Mouse (Mus musculus): Measurements from ENCODE around the gene Tmem40.

The Tmem40 gene

DNA sequence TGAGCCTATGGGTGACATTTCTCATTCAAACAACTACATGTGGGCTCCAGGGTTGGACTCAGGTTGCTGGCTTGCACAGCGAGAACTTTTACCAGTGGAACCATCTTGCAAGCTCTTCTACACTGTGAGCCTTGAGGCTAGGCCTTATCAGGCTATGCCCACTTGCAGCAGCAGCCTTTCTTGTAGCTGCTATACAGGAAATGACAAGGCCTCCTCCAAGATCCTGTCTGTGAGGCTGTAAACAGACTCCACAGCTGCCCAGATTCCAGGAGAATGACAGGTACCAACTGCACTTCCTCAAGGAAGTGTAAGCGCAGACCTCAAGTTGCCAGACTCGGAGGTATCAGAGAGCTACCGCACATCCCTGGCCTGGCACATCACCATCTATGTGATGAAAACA is 6.0 kb upstream of the Tmem40 start:
- peak; percentile 6 to 43 for DNase-seq

DNA sequence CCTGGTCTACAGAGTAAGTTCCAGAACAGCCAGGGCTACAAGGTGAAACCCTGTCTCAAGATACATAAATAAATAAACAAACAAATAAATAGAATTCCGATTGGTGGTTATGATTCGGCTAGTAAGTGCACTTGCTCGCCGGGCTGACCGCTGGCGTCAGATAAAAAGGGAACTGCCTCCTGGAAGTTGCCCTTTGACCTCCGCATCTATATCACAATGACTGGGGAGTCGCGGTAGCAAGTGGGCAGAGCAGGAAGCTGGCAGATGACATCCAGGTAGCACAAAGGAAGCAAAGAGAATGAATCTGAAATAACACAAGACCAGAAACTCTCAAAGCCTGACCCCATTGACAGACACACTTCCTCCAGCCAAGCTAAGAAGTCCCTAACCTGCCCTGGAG is 5.1 kb upstream of the Tmem40 start:
- DNase-seq: no peak

DNA sequence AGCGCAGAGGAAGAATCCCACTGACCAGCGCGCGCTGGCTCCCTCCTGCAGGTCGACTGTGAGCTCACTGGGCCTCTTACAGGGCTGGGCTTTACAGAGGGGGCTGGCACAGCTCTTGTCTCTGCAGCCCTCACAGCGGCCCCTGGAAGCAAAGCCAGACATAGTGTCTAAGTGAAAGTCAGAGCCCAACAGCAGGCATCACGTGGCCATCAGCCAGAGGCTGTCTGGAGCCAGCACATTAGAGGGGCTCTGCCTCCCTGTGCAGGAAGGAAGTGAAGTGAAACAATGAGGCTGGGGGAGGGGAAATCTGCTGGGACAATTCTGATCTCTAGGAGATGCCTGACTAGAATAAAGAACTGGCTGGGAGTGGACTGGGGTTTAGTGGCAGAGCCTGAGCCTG is 2.0 kb upstream of the Tmem40 start:
- peak; percentile 79 to 85 for DNase-seq

DNA sequence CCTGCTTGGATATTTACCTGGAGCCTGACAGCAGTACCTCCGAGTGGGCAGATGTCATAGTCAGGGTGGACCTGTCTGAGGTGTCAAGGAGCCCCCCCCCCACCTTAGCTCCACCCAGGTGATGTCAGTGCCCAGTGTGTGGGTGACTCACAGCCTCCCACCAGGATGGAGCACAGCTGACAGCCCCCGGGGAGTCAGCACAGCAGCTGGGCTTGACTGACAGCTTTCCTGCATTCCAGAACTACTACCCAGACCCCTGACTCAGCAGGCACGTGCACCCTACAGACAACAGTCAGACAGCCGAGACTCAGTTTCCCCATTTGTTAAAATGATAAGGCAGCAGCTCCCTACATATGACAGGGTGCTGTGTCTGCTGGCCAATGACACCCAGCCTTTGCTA is 1.2 kb downstream of the Tmem40 start:
- DNase-seq: no peak

DNA sequence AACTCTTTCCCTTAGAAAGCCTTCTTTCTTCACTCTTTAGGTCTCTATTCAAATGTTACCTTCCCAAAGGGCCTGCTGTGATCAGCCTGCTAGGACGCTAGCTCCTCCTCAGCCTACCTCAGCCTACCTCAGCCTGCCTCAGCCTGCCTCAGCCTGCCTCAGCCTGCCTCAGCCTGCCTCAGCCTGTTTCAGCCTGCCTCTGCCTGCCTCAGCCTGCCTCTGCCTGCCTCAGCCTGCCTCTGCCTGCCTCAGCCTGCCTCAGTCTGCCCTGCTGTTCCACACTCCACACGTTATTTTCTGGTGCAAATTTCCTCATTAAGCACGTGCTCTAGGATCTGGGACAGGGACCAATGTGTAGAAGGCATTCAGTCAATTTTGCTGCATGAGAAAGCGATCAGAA is 2.1 kb downstream of the Tmem40 start:
- no peak for DNase-seq

DNA sequence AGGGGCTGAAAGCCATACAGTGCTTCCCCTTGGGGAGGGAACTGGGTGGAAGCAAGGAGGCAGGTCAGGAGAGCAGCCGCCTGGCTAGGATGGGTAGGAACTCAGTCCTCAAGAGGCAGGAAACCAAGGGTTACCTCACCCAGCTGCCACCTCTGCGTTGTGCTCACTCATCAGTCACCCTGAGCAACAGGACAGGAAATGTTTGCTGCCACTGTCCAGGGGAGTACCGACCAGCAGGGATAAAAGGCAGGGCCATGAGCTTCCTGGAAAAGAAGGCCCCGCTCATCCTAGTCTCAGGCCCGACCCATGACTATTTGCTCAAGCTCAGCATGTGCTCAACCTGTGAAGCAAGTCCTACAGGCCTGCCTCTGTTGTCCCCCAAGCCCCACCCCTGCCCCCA is 2.7 kb downstream of the Tmem40 start:
- DNase-seq: peak; percentile 5 to 45

DNA sequence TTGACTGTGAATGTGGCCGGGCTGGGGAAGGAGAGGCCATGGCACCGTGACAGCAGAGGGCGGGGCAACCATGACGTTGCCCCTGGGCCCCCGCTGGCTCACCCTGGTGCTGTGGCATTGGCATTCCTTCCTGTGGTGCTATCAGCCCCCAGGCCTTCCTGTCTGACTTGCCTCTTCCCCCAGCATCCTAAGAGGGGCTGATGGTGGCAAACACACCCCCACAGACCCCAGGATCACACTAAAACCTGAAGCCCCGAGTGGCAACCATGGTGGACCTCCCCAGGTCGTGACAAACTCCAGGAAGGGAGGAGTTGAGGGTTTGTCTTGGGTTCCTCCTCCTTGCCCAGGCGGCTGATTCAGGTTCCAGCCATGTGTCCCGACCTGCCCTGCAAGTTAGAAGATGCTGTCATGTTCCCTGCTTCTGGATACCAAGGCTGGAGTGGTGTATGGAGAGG is 3.2 kb downstream of the Tmem40 start:
- DNase-seq: no peak

DNA sequence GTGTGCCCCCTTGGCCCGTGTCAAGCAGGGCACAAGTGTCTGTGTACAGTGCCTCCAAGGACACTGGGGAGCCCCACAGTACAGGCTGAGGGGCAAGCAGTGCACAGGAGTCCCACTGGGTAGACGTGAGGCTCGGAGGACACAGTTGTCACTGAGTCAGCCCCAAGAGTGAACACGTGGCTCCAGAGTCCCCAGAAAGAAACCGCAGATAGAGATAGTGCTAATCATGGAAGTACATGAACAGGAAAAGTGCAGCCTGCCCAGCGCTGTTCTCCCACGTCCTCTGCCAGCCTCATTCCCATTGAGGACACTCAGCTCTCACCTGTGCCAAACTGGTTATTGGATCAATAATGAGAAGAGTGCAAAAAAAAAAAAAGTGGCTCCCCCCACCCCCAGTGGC is 6.7 kb downstream of the Tmem40 start:
- DNase-seq: no peak

DNA sequence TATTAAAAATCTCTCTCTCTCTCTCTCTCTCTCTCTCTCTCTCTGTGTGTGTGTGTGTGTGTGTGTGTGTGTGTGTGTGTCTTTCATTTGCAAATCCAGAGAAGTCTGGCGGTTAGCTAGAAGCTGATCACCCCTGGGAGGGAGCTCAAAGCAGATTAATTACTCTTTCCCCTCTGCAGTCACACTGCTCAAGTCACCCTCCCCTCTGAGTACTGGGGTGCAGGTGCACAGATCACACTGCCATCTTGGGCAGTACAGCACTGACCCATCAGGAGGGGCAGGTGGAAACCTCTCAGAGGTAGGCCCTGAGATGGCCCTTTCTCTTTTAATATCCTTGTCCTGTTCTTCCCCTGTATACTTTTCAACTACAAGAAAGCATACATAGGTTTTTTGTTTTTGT is 15.9 kb downstream of the Tmem40 start:
- DNase-seq: no peak

DNA sequence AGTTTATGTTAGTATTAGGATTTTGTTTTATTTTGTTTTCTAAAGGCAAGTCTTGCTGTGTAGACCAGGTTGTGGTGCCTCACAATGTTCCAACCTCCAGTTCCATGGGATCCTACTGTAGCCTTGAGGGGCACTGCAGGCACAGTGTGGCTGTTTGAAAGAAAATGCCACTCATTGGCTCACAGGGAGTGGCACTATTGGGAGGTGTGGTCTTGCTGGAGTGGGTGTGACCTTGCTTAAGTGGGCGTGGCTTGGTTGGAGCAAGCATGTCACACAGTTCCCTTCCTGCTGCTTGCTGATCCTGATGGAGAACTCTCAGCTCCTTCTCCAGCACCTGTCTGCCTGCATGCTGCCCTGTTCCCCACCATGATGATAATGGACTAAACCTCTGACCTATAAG is 18.6 kb downstream of the Tmem40 start:
- no peak for DNase-seq

DNA sequence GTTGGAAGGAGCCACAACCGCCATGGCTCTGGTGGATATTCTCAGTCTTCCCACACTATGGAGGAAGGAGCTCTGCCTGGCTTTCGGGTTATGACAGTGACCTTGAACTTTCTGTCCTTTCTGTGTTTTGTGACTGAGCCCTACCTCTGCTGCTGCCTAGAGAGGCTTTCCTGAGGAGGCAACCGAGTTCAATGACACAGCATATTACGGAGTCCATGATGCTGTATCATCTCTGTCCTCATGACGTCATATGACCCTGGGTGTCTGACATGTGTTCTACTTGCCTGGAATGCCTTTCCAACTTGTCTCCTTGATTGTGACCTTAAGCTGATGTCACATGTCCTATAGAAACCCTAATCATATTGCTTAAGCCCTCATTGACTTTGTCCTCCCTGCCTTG is 23.2 kb downstream of the Tmem40 start:
- DNase-seq: no peak

DNA sequence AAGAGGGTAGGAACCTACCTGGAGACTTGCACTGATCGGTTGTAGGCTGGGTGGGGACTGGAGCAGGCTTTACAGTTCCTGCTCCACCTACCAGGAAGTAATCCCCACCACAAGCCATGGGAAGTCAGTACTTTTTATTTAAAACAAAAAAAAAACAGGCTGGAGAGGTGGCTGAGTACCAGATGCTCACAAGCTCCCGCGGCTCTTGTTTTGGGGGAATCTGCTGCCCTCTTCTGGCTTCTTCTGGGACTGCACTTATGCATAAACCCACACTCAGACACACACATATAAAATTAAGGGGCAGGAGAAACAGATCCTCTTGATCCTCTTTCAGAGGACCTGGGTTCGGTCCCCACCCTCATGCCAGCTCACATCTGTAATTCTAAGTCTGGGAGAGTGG is 27.3 kb downstream of the Tmem40 start:
- DNase-seq: peak in 1 of 2 experiments; percentile 51

DNA sequence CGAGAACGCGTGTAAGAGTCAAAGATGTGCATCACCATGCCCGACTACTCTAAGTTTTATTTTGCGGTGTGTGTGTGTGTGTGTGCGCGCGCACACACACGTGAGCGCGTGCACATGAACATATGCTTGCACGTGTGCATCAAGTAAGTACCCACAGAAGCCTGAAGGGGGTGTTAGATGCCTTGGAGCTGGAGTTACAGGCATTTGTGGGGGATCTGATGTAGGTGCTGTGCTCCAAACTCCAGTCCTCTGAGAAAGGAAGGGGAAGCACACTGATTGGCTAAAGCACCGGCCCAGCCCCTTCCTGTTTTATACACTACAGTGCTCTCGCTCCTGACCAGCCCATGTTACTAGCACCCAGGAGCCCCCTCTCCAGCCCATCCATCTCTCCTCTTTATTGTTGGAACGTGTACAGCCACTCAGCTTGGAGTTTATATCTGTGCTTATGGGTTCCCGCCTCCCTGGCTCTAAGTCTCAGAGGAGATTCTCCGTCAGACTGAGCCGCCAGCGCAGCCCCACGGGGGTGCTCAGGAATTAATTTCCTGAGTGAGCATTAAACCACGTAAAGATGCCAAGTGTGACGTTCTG is 29.8 kb downstream of the Tmem40 start:
- DNase-seq: no peak

DNA sequence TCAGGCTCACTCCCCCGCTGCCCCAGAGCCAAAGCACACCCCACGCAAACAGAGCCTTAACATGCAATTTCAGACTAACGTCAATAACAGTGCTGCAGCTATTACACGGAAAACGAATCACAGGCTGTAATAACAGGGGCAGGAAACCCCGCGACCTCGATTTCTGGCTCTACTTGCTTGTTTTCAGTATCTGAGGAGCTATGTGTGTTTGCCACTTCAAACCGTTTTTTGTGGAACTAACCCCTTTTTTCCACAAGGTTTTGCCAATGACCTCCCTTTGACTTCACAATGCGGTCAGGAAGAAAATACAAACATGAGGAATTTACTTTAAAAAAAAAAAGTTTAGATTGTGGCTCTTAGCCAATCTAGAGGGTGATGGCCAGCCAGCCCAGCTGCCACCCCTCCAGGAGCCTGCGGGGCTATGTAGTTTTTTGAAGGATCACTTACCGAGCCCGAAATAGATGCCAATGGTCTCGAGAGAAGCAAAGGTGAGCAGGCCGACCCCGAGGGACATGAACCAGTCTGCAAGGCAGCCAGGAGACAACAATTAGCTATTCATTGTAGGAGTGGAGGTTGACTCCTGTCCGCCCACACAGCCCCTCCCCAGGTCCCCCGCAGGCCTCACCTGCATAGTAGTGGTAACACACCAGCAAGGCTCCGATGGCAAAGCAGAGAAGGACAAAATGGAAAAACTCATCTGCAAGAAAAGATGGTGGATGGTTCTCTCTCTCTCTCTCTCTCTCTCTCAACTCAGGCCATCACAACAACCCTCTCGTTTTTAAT is 31.5 kb downstream of the Tmem40 start:
- no peak for DNase-seq

DNA sequence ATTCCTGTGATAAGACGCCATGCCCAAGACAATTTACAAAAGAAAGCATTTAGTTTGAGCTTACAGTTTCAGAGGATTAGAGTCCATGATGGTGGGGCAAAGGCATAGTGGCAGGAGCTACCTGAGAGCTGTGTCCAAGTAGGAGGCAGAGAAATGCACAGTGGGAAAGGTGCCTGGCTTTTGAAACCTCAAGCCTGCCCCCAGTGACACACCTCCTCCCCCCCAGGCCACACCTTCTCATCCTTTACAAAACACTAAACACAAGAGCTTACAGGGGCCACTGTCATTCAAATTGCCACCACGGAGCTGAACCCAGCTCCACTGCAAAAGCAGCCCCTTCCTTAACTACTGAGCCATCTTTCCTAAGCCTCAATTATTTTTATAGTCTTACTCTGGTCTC is 34.6 kb downstream of the Tmem40 start:
- no peak for DNase-seq

DNA sequence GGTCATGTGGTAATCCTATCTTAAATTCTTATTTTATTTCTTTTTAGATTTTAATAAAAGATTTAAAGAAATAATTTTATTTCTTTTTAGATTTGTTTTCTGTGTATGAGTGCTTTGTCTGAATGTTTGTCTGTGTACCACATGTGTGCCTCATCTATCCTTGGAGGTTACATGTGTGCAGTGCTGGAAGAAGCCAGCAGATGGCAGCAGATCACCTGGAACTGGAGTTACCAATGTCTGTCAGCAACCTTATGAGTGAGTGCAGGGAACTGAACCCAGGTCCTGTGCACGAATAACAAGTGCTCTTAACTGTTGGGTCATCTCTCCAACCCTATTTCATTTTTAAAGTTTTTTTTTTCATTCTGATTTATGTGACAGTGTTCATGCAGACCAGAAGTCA is 35.1 kb downstream of the Tmem40 start:
- peak; percentile 63 to 79 for DNase-seq

DNA sequence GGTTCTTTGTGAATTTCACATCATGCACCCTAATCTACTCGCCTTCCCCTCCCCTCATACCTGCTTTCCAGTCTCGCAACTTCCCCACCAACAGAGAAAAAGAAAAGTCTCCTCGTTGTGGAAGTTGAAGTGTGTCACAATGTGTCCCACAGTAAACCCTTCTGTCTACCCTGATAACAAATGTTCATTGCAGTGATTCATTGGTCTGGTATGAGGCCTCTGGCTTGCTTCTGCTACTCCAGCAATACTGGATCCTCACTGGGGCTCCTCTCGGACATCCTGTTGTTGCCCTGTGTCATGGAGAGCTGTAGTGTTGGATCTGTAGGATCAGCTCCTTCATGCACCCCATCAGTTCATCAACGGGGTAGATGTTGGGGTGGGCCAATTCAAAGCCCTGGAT is 40.0 kb downstream of the Tmem40 start:
- no peak for DNase-seq

DNA sequence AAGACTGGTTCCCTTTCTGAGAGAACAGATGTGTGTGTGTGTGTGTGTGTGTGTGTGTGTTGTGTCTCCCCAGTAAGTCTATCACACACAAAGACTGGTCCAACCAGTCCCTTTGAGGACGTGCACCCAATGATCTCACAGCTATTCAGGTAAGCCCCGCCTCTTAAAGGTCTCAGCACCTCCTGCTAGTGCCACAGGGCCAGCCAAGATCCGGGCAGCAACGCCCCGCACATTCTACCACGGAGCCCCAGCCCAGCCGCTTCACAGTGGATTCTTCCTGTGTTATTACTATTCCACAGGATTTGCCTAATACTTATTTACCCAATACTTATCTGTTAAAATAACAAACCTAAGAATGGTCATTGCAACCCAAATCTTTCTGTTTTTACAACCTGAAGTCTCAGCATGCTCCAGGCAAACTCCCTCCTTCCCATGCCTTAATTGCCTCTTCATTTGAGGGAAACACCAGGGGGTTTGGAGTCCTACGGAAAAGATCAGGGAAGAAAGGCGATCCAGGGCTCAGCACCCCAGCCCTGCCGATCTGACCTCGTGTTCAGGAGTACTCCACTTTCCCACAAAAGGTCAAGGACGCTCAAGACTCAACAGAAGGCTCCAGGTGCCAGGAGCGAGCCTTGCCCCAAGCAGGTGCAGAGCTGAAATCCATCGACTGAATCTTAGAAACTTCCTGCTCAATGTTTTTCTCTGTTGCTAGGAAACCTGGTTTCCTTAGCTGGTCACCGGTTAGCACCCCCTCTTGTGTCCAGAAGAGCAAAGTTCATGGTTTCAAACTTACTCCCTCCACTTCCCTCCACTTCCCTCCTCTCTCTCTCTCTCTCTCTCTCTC is 44.3 kb downstream of the Tmem40 start:
- peak; percentile 72 to 89 for DNase-seq

DNA sequence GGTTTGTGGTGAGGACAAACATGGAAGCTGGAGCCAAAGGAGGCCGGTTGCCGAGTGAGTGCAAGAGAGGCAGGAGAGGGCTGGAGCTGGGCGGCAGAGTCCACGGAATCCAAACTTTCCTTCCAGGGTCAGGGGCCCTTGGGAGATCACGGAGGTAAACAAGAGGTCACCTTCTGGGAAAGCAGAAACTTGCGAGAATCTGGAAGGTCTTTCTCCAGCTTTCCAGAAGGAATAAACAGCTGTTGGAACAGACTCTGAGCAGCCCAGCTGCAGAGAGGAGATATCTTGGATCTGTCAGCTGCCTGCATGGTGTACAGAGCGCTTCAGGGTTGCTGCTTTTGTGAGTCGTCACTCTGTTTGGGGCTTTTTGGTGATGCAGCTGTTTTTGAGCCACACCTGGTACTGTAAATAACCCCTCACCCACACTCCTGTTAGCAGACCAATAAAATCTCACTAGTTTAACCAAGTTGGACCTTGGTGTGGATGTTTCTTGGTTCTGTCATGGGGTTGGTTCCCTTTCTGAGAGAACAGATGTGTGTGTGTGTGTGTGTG is 45.0 kb downstream of the Tmem40 start:
- DNase-seq: peak; percentile 10 to 63

DNA sequence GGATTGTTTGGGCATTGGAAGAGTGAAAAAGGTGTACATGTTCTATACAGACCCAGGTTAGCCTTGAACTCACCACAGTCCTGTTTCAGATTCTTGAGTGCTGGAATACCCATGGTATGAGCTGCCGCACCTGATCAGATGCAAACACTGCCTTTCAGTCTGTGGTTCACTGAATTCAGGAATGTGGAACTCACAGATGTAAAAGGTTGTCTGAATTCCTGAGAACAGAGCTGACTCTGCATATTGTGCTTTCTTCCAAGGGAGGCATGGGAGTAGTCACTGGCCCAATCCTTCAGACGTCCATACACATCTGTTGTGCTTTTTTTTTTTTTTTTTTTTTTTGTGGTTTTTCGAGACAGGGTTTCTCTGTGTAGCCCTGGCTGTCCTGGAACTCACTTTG is 50.9 kb downstream of the Tmem40 start:
- no peak for DNase-seq

DNA sequence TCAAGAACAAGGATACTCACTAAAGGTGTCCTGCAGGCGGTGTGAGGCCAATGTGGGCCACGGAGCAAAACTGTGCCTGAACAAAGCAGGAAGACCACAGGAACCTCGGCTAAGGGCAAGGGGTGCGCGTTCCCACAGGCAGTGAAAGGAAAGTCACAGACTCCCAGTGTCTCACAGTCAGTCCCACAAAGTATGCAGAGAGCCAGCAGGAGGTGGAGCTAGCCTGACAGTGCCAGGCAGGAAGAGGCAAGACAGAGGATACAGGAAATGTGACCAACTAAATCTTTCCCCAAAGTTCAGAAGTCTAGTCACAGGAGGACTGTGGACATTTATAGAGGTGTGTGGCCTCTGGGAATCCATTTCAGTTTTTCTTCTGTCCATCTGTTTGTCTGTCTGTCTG is 59.3 kb downstream of the Tmem40 start:
- peak; percentile 35 to 64 for DNase-seq

DNA sequence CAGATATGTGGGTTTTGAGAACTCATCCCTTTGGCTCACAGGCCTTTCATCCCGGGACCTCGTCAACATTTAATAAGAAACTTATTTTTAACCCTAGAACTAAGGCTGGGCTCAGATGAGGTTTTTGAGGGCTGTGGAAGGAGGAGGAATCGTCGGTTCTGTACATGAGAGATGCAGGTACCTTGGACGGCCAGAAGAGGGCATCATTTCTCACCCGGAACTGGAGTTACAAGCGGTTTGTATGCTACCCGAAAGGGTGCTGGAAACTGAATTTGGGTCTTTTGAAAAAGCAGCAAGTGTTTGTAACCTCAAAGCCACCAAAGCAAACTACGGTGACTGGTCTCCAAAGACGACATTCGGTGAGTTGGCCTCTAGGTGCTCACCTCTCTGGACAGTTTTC is 60.9 kb downstream of the Tmem40 start:
- no peak for DNase-seq

DNA sequence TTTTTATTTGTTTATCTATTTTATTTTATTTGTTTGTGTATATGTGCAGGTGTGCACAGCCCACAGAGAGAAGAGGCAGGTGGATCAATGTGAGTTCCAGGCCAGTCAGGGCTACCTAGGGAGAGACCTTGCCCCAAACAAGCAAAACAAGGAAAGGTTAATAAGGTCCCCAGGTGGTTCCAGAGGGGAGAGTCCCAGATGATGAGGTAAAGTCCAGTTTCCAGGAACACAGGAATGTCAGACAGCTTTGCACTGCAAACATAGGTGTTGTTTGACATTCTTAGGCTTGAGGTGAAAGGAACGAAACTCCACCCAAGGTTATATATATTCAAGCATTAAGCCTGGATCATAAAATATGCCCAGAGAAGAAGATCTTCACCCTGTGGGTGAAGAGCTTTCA is 61.4 kb downstream of the Tmem40 start:
- DNase-seq: no peak

DNA sequence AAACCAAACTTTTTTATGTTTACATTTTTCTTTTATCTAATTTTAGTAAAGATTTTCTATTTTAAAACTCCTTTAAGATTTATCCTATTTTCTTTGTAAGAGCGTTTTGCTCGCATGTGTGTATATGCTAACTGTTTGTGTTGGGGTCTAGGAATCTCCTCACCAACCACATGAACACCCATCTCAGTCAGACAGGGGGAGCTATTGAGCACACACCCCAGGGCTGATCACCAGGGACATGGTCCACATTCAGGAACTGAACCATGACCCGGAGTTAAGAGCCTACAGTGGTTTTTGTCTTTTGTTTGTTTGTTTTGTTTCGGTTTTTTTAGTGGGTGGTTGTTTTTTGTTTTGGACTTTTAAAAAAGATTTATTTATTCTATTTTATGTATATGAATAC is 63.5 kb downstream of the Tmem40 start:
- peak in 1 of 2 experiments; percentile 29 for DNase-seq
